Mouse (Mus musculus) myocyte (in vitro differentiated cells): ENCODE measurements around the gene Gm45713. TPM values are rescaled to one million over a fixed set of nuclear protein-coding genes. Genes with fewer than 3 reads are reported as not detected.

Experiments used
- H3K27me3 ChIP-seq: one replicate; pipeline ENCODE4 v1.6.1; 2011; ENCODE audit not compliant: control insufficient read depth, insufficient read depth, insufficient read length
- H3K36me3 ChIP-seq: one replicate; pipeline ENCODE4 v1.6.1; 2011; ENCODE audit not compliant: control insufficient read depth, insufficient read depth
- H3K4me2 ChIP-seq: one replicate; pipeline ENCODE4 v1.6.1; 2011; ENCODE audit warnings: low read depth, control low read depth
- H3K4me3 ChIP-seq: one replicate; pipeline ENCODE4 v1.5.1; 2011; ENCODE audit warnings: mild to moderate bottlenecking, control low read depth, moderate library complexity
- H3K79me2 ChIP-seq: one replicate; pipeline ENCODE4 v1.6.1; 2011; ENCODE audit not compliant: control insufficient read depth, insufficient read depth
- H3ac ChIP-seq: one replicate; pipeline ENCODE4 v1.6.1; 2011; ENCODE audit not compliant: control insufficient read depth, insufficient read length
- CEBPB ChIP-seq: IDR thresholded peaks from 2 replicates; pipeline ENCODE4 v1.6.1; 2011; ENCODE audit warnings: mild to moderate bottlenecking, moderate library complexity; ENCODE audit not compliant: poor library complexity, insufficient read depth, severe bottlenecking
- E2F4 ChIP-seq: IDR thresholded peaks from one replicate; pipeline ENCODE4 v1.6.1; 2011; ENCODE audit warnings: mild to moderate bottlenecking, control low read depth, moderate library complexity; ENCODE audit not compliant: insufficient read depth
- MAX ChIP-seq: IDR thresholded peaks from one replicate; pipeline ENCODE4 v1.6.1; 2011; ENCODE audit warnings: low read depth, mild to moderate bottlenecking, control low read depth
- MYOD1 ChIP-seq, 3 experiments: IDR thresholded peaks; one replicate each; pipeline ENCODE4 v1.6.1; 2011; ENCODE audit warnings: control low read depth in 2 of 3, low read depth in 2 of 3, mild to moderate bottlenecking in 2 of 3, moderate library complexity in 1 of 3; ENCODE audit not compliant: insufficient read length in 2 of 3, control insufficient read depth in 1 of 3
- MYOG ChIP-seq, 3 experiments: IDR thresholded peaks; one replicate each; pipeline ENCODE4 v1.6.1; 2011; ENCODE audit warnings: control low read depth in 2 of 3, low read depth in 2 of 3, mild to moderate bottlenecking in 2 of 3; ENCODE audit not compliant: insufficient read length in 2 of 3, control insufficient read depth in 1 of 3, insufficient read depth in 1 of 3
- POLR2A ChIP-seq: IDR thresholded peaks from one replicate; pipeline ENCODE4 v1.6.1; 2011; ENCODE audit warnings: low read depth, mild to moderate bottlenecking, control low read depth, moderate library complexity; ENCODE audit not compliant: insufficient read length
- POLR2AphosphoS2 ChIP-seq: IDR thresholded peaks from one replicate; pipeline ENCODE4 v1.6.1; 2011; ENCODE audit warnings: low read depth, control low read depth; ENCODE audit not compliant: insufficient read length
- REST ChIP-seq: IDR thresholded peaks from one replicate; pipeline ENCODE4 v1.6.1; 2011; ENCODE audit warnings: mild to moderate bottlenecking, control low read depth, moderate library complexity; ENCODE audit not compliant: insufficient read depth, insufficient read length
- SRF ChIP-seq: IDR thresholded peaks from one replicate; pipeline ENCODE4 v1.6.1; 2011; ENCODE audit warnings: low read depth; ENCODE audit not compliant: control insufficient read depth, insufficient read length
- TCF12 ChIP-seq: IDR thresholded peaks from one replicate; pipeline ENCODE4 v1.6.1; 2011; ENCODE audit warnings: mild to moderate bottlenecking, control low read depth; ENCODE audit not compliant: poor library complexity, insufficient read depth, severe bottlenecking
- TCF3 ChIP-seq: IDR thresholded peaks from one replicate; pipeline ENCODE4 v1.6.1; 2011; ENCODE audit warnings: low read depth, control low read depth; ENCODE audit not compliant: insufficient read length
- USF1 ChIP-seq: IDR thresholded peaks from one replicate; pipeline ENCODE4 v1.6.1; 2011; ENCODE audit warnings: low read depth, mild to moderate bottlenecking, control low read depth, moderate library complexity
- polyA plus RNA-seq: library from polyadenylated mRNA; unstranded; fragments of >200 nt; fragmentation: generic; extraction: Trizol; gene quantifications from one replicate; pipeline ENCODE4 v1.2.1, GENCODE M21; 2012; ENCODE audit warnings: missing spikeins

The Gm45713 gene
- polyA plus RNA-seq, 1 experiment = 3.6 TPM

- Histone ChIP-seq H3ac (no peak overlapping the region), H3K36me3 (no peaks in the 10 kb centered on the region), H3K4me2 (no peak overlapping the region), H3K79me2 (no peaks in the 10 kb centered on the region), H3K4me3 (no peak overlapping the region), H3K27me3 (peaks cover 6% of the 10 kb centered on the region)
- TF ChIP-seq REST (no peak), MYOG (IDR thresholded peaks at IDR 0.05; ENCODE audit: control insufficient read depth in 1 of 3, insufficient read depth in 1 of 3, insufficient read length in 2 of 3, low read depth in 2 of 3) (no peak)
Observed at GRCm38 (mm10) chr7:45158991-45159390, 23.0 kb upstream of the Gm45713 start.

- Histone ChIP-seq H3K36me3 (no peaks in the 10 kb centered on the region), H3ac (no peak overlapping the region), H3K27me3 (no peaks in the 10 kb centered on the region), H3K4me2 (no peak overlapping the region), H3K4me3 (no peak overlapping the region), H3K79me2 (peaks cover 3% of the 10 kb centered on the region)
- TF ChIP-seq TCF12 = no peak
- no peak for TF ChIP-seq MYOD1 (IDR thresholded peaks at IDR 0.05; ENCODE audit: control insufficient read depth in 1 of 3, insufficient read length in 2 of 3, low read depth in 2 of 3)
- no peak for TF ChIP-seq USF1
- TF ChIP-seq TCF3 = no peak
- TF ChIP-seq CEBPB = no peak
- TF ChIP-seq MYOG (IDR thresholded peaks at IDR 0.05; ENCODE audit: control insufficient read depth in 1 of 3, insufficient read depth in 1 of 3, insufficient read length in 2 of 3, low read depth in 2 of 3) = no peak
- TF ChIP-seq E2F4 = no peak
- no peak for TF ChIP-seq MAX
Observed at GRCm38 (mm10) chr7:45157459-45157858, 21.4 kb upstream of the Gm45713 start.

DNA sequence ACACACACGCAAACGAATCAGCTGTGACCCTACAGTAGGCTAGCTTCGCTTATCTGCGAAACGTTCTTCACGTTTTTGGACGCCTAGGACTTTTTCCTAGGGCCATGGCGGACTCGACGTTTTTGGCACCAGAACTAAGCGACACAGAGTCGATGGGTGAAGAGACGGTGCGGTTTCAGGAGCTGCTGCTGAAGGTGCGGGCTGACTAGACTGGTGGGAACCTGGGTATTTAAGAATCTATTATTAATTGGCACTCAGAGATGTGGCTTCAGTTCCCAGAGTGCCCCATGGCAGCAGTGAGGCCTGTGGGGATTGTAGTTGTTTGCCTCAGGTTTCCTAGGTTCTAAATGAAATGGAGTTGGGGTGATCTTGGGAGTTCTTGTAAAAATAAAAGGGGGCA is 20.2 kb upstream of the Gm45713 start:
- peaks cover 3% of the 10 kb centered on the region for H3K79me2 ChIP-seq
- H3K4me2 ChIP-seq = no peak overlapping the region
- no peak overlapping the region for H3ac ChIP-seq
- no peak overlapping the region for H3K4me3 ChIP-seq
- TF ChIP-seq POLR2A = no peak
- TF ChIP-seq TCF12 = no peak
- TF ChIP-seq TCF3 = no peak
- no peak for TF ChIP-seq CEBPB
- TF ChIP-seq MAX = no peak
- no peak for TF ChIP-seq E2F4
- TF ChIP-seq MYOD1 (IDR thresholded peaks at IDR 0.05; ENCODE audit: control insufficient read depth in 1 of 3, insufficient read length in 2 of 3, low read depth in 2 of 3) = no peak
- TF ChIP-seq POLR2AphosphoS2 = no peak
- no peak for TF ChIP-seq MYOG (IDR thresholded peaks at IDR 0.05; ENCODE audit: control insufficient read depth in 1 of 3, insufficient read depth in 1 of 3, insufficient read length in 2 of 3, low read depth in 2 of 3)
- TF ChIP-seq REST = no peak
- no peak for TF ChIP-seq SRF
- no peak for TF ChIP-seq USF1
- no peaks in the 10 kb centered on the region for H3K36me3 ChIP-seq
- no peaks in the 10 kb centered on the region for H3K27me3 ChIP-seq

GRCm38 (mm10) chr7:45155590-45155989 is 19.6 kb upstream of the Gm45713 start:
- TF ChIP-seq SRF (no peak), POLR2A (no peak), CEBPB (no peak), E2F4 (no peak), POLR2AphosphoS2 (no peak)
- H3ac ChIP-seq = no peak overlapping the region
- H3K79me2 ChIP-seq = peaks cover 3% of the 10 kb centered on the region
- H3K27me3 ChIP-seq = no peaks in the 10 kb centered on the region
- H3K36me3 ChIP-seq = no peaks in the 10 kb centered on the region
- peak overlapping the region; percentile 64 for H3K4me2 ChIP-seq
- H3K4me3 ChIP-seq = no peak overlapping the region

- Histone ChIP-seq H3K79me2 (peaks cover 3% of the 10 kb centered on the region), H3ac (no peak overlapping the region), H3K4me2 (peak overlapping the region; percentile 64), H3K4me3 (peak overlapping the region; percentile 86), H3K36me3 (no peaks in the 10 kb centered on the region), H3K27me3 (no peaks in the 10 kb centered on the region)
- TF ChIP-seq SRF = no peak
- no peak for TF ChIP-seq USF1
- TF ChIP-seq POLR2AphosphoS2 = no peak
- TF ChIP-seq MYOD1 (IDR thresholded peaks at IDR 0.05; ENCODE audit: control insufficient read depth in 1 of 3, insufficient read length in 2 of 3, low read depth in 2 of 3) = no peak
- no peak for TF ChIP-seq POLR2A
- no peak for TF ChIP-seq TCF3
- no peak for TF ChIP-seq MAX
- no peak for TF ChIP-seq MYOG (IDR thresholded peaks at IDR 0.05; ENCODE audit: control insufficient read depth in 1 of 3, insufficient read depth in 1 of 3, insufficient read length in 2 of 3, low read depth in 2 of 3)
- no peak for TF ChIP-seq E2F4
Observed at GRCm38 (mm10) chr7:45154993-45155514, 19.0 kb upstream of the Gm45713 start.
